Mouse (Mus musculus) central nervous system, embryonic 14 days (tissue): ENCODE measurements around the gene Anks3. TPM values are rescaled to one million over a fixed set of nuclear protein-coding genes. Genes with fewer than 3 reads are reported as not detected.

Experiments used
- polyA plus RNA-seq: library from polyadenylated mRNA; depleted of rRNA; stranded (reverse); fragments of >200 nt; gene quantifications from 2 replicates; pipeline ENCODE4 v1.2.3, GENCODE M21; 2012; rRNA removed

Anks3 gene
- polyA plus RNA-seq = 116 and 119 TPM in 2 replicates

GRCm38 (mm10) chr16:4963797-4964709 lies at the start of gene Anks3:
TSS of gene Anks3 (minus strand) at chr16:4964205.

GRCm38 (mm10) chr16:5013054-5013838 lies 49.2 kb upstream of the Anks3 start, which contains the start of gene Rogdi:
TSS of gene Rogdi (minus strand) at chr16:5013553.

DNA sequence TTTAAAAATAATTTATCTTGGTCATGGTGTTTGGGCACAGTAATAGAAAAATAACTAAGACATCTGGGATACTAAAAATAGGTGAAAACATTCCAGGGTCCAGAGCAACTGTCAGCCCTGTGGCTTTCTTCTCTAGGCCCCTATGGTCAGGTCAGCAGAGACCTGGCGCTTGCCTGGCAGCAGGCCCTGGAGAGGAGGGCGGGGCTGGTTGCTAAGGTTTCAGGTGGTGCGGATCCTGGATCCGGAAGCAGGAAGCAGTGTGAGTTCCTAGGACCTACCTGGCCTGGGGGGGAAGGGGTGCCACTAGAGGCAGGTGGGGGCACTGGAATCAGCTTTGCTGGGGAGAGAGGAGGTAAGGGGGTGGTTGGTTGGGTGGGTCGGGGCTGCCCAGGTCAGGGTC lies 43.1 kb upstream of the Anks3 start, which contains the start of gene Smim22:
TSS of gene Smim22 (plus strand) at position 222 of the 400 bp plus-strand sequence.

DNA sequence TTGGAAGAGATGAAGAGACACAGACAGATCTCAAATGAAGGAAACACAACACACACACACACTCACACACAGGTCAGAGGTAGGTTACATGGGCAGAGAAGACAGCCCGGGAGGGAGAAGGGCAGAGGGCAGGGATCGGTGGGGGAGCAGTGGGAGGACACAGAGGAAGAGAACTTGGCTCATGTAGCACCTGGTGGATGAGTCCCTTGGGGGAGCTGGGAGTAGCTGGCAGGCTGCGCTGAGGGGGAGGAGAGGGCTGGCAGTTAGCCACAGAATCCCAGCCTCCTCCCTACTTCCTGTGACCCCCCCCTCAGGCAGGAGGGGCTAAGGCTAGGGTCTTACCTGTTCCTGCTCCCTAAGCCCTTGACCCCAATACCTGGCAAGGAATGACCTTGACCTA lies 33.5 kb upstream of the Anks3 start, which contains the start of gene Sept12:
TSS of gene Sept12 (minus strand) at position 300 of the 400 bp plus-strand sequence.

GRCm38 (mm10) chr16:4938461-4938860 lies 25.5 kb downstream of the Anks3 start, which contains the start of gene Nudt16l1:
TSS of gene Nudt16l1 (plus strand) at chr16:4938761.

Other genes starting within 250 kb of the Anks3 start
- gene Nmral1, start 244.8 kb downstream of the Anks3 start, polyA plus RNA-seq = 90.5 and 100.0 TPM in 2 replicates
- gene Hmox2, start 237.8 kb downstream of the Anks3 start, polyA plus RNA-seq = 60.4 and 61.9 TPM in 2 replicates
- gene Cdip1, start 173.9 kb downstream of the Anks3 start, polyA plus RNA-seq = 88.7 and 89.2 TPM in 2 replicates
- 0.01 TPM in 1 of 2 replicates, not detected in the other for gene 4930562C15Rik, start 128.8 kb downstream of the Anks3 start, polyA plus RNA-seq
- 34.0 and 37.0 TPM in 2 replicates for gene Ubald1, start 83.9 kb downstream of the Anks3 start, polyA plus RNA-seq
- gene Mgrn1, start 78.0 kb downstream of the Anks3 start, polyA plus RNA-seq = 118 and 123 TPM in 2 replicates
- gene Nudt16l1, start 25.4 kb downstream of the Anks3 start, polyA plus RNA-seq = 101 and 106 TPM in 2 replicates
- not detected in 2 replicates for gene Sept12, start 33.6 kb upstream of the Anks3 start, polyA plus RNA-seq
- 0.87 and 2.6 TPM in 2 replicates for gene Smim22, start 43.1 kb upstream of the Anks3 start, polyA plus RNA-seq
- 133 and 146 TPM in 2 replicates for gene Rogdi, start 49.3 kb upstream of the Anks3 start, polyA plus RNA-seq
- gene Glyr1, start 85.7 kb upstream of the Anks3 start, polyA plus RNA-seq = 155 and 173 TPM in 2 replicates
- 29.5 and 30.5 TPM in 2 replicates for gene Ubn1, start 85.9 kb upstream of the Anks3 start, polyA plus RNA-seq
- gene Ppl, start 168.2 kb upstream of the Anks3 start, polyA plus RNA-seq = 0.15 and 1.8 TPM in 2 replicates
- gene Sec14l5, start 182.9 kb upstream of the Anks3 start, polyA plus RNA-seq = 1.1 and 1.4 TPM in 2 replicates
- 9.8 and 12.6 TPM in 2 replicates for gene Nagpa, start 239.8 kb upstream of the Anks3 start, polyA plus RNA-seq